Mouse (Mus musculus) CD4-positive, CD25-positive, alpha-beta regulatory T cell, adult 9 weeks (primary cell): ENCODE results near the gene Timmdc1. TPM values are rescaled to one million over a fixed set of nuclear protein-coding genes. Genes with fewer than 3 reads are reported as not detected.

Experiments
- polyA plus RNA-seq: library from polyadenylated mRNA; unstranded; fragments of 100-300 nt; shearing (Covaris generic); gene quantifications from one replicate; pipeline ENCODE4 v1.2.1, GENCODE M21; 2017

The Timmdc1 gene
- 8.9 TPM for polyA plus RNA-seq

GRCm38 (mm10) chr16:38522129-38523084 is at the start of gene Timmdc1:
TSS of gene Timmdc1 (minus strand) at chr16:38522663.

GRCm38 (mm10) chr16:38558221-38558748 is 35.8 kb upstream of the Timmdc1 start, which contains the start of gene Tmem39a:
TSS of gene Tmem39a (plus strand) at chr16:38558698.

GRCm38 (mm10) chr16:38549479-38550396 is 27.3 kb upstream of the Timmdc1 start, which contains the start of gene Poglut1:
TSS of gene Poglut1 (minus strand) at chr16:38550258.

GRCm38 (mm10) chr16:38455511-38456418 is 66.7 kb downstream of the Timmdc1 start, which contains the start of gene Cd80:
TSS of gene Cd80 (plus strand) at chr16:38455561.

GRCm38 (mm10) chr16:38452442-38453202 is 69.8 kb downstream of the Timmdc1 start, which contains the start of gene Adprh:
TSS of gene Adprh (minus strand) at chr16:38452703.

Other genes starting within 250 kb of the Timmdc1 start
- not detected for gene Nr1i2, start 227.8 kb downstream of the Timmdc1 start, polyA plus RNA-seq
- not detected for gene Maats1, start 180.5 kb downstream of the Timmdc1 start, polyA plus RNA-seq
- gene Cox17, start 175.7 kb downstream of the Timmdc1 start, polyA plus RNA-seq = 238 TPM
- not detected for gene Gm21987, start 175.6 kb downstream of the Timmdc1 start, polyA plus RNA-seq
- gene Popdc2, start 160.5 kb downstream of the Timmdc1 start, polyA plus RNA-seq = 1.4 TPM
- not detected for gene Pla1a, start 89.5 kb downstream of the Timmdc1 start, polyA plus RNA-seq
- gene Adprh, start 70.0 kb downstream of the Timmdc1 start, polyA plus RNA-seq = 118 TPM
- 3.5 TPM for gene Cd80, start 67.1 kb downstream of the Timmdc1 start, polyA plus RNA-seq
- gene Poglut1, start 27.6 kb upstream of the Timmdc1 start, polyA plus RNA-seq = 53.5 TPM
- gene Tmem39a, start 36.0 kb upstream of the Timmdc1 start, polyA plus RNA-seq = 53.8 TPM
- 44.1 TPM for gene Arhgap31, start 190.6 kb upstream of the Timmdc1 start, polyA plus RNA-seq
- gene B4galt4, start 219.6 kb upstream of the Timmdc1 start, polyA plus RNA-seq = 7.2 TPM